Mouse (Mus musculus) liver, postnatal 0 days (tissue): ENCODE results near the gene Atp2b2. TPM values are rescaled to one million over a fixed set of nuclear protein-coding genes. Genes with fewer than 3 reads are reported as not detected.

Experiments used
- ATAC-seq: fragments of 200-750 bp; cut with Nextera tagmentation; 2 replicates; pipeline ENCODE4 v1.8.0; 2017; ENCODE audit warnings: mild to moderate bottlenecking, moderate library complexity
- DNase-seq: peaks from one replicate; pipeline ENCODE4 v3.0.0-alpha.2; 2016
- H3K27ac ChIP-seq: fragments of 300-500 bp; sonication (generic); 2 replicates; pipeline ENCODE4 v1.5.1; 2014; ENCODE audit warnings: antibody characterized with exemption, moderate library complexity, mild to moderate bottlenecking, low read depth
- H3K27me3 ChIP-seq: fragments of 300-500 bp; sonication (generic); 2 replicates; pipeline ENCODE4 v1.6.1; 2014; ENCODE audit warnings: low read length, control low read depth, mixed read lengths; ENCODE audit not compliant: insufficient read depth
- H3K36me3 ChIP-seq: fragments of 300-500 bp; sonication (generic); replicated peaks from 2 replicates; pipeline ENCODE4 v1.6.1; 2014; ENCODE audit warnings: mild to moderate bottlenecking, control low read depth, low read length, moderate library complexity, mixed read lengths; ENCODE audit not compliant: insufficient read depth
- H3K4me1 ChIP-seq: fragments of 300-500 bp; sonication (generic); 2 replicates; pipeline ENCODE4 v1.6.1; 2014; ENCODE audit warnings: antibody characterized with exemption, mild to moderate bottlenecking, control low read depth; ENCODE audit not compliant: insufficient read depth
- H3K4me2 ChIP-seq: fragments of 300-500 bp; sonication (generic); 2 replicates; pipeline ENCODE4 v1.6.1; 2014; ENCODE audit warnings: low read depth, mild to moderate bottlenecking, low read length, moderate library complexity, mixed read lengths
- H3K4me3 ChIP-seq: fragments of 300-500 bp; sonication (generic); 2 replicates; pipeline ENCODE4 v1.5.1; 2014; ENCODE audit warnings: low read depth, low read length
- H3K9ac ChIP-seq: fragments of 300-500 bp; sonication (generic); replicated peaks from 2 replicates; pipeline ENCODE4 v1.6.1; 2014; ENCODE audit warnings: mild to moderate bottlenecking, moderate library complexity
- H3K9me3 ChIP-seq: fragments of 300-500 bp; sonication (generic); 2 replicates; pipeline ENCODE4 v1.6.1; 2016; ENCODE audit warnings: mild to moderate bottlenecking, control low read depth, low read length, mixed read lengths
- CTCF ChIP-seq: sonication (generic); IDR thresholded peaks from 2 replicates; pipeline ENCODE4 v1.5.1; 2016; ENCODE audit warnings: antibody characterized with exemption, low read depth
- EP300 ChIP-seq: IDR thresholded peaks from 2 replicates; pipeline ENCODE4 v1.6.1; 2016; ENCODE audit warnings: antibody characterized with exemption, low read depth, mild to moderate bottlenecking
- WGBS: fragments of 180-500 bp; shearing (Covaris S2); extraction: QIAGEN DNeasy Blood & Tissue Kit; methylation state at CpG from one replicate; pipeline ENCODE4 v1.1.7; 2014; ENCODE audit not compliant: insufficient replicate concordance; 5-methylcytosine and 5-hydroxymethylcytosine counted together
- polyA plus RNA-seq: library from polyadenylated mRNA; unstranded; fragments of >200 nt; fragmentation: Nextera tagmentation; extraction: Ambion mirVana; gene quantifications from 2 replicates; pipeline ENCODE4 v1.2.1, GENCODE M21; 2015

Atp2b2 gene
- polyA plus RNA-seq, 1 experiment from 2014 or later, result 0.41 TPM

DNA sequence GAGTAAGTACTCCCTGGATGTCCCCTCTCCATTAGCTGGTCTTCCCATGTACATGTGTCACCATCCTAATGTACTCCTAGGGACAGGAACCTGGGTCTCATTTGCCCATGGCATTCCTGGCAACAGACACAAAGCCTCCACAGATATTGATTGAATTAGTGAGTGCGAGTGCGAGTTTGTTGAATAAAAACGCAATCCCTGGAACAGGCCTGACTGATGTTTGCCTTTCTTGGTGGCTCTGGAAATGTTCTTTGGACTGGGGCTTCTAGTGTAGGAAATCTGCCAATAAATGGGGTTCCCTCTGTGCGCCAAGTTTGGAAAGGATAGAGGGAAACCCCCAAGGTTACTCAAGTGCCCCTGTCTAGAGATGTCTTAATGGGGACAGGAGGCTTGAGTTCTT, 146.4 kb downstream of the Atp2b2 start:
- Histone ChIP-seq H3K27ac (peak overlapping the region; percentile 45; the same call in 1 of the 2 replicates), H3K9ac (no peak overlapping the region), H3K27me3 (peaks cover 6% of the 10 kb centered on the region; the same call in 1 of the 2 replicates), H3K4me3 (no peak overlapping the region), H3K4me2 (no peak overlapping the region), H3K4me1 (peaks cover 10% of the 10 kb centered on the region), H3K9me3 (no peaks in the 10 kb centered on the region), H3K36me3 (no peaks in the 10 kb centered on the region)
- no peak for DNase-seq
- 52% methylated on average over 4 of the region's 4 CpGs for WGBS
- ATAC-seq, result peak; percentile 69
- TF ChIP-seq CTCF (no peak), EP300 (no peak)

DNA sequence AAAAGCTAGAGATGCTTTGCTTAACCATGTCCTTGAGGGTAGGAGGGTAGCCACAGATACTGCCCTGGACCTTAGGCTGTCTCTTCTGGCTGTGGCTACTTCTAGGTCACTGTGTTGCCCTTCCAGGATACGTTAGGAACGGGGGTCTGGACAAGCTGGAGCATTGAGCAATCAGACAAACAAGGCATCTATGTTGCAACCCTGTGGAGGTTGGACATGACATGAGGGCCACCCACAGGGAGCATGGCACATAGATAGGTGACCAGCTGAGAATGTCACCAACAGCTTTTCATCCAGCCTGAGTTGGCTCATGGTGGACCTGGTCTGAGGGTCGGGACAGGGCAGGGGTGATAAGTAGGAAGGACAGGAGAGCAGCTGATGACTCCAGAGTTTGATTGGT, 148.4 kb downstream of the Atp2b2 start:
- peaks cover 11% of the 10 kb centered on the region; the same call in 1 of the 2 replicates for H3K27me3 ChIP-seq
- no peak overlapping the region for H3K9ac ChIP-seq
- no peak overlapping the region for H3K4me2 ChIP-seq
- 53% methylated on average over 3 of the region's 3 CpGs for WGBS
- no peaks in the 10 kb centered on the region for H3K9me3 ChIP-seq
- DNase-seq (peak; percentile 48), ATAC-seq (peak; percentile 70)
- H3K4me1 ChIP-seq, result peaks cover 10% of the 10 kb centered on the region
- peak overlapping the region; percentile 29; the same call in 1 of the 2 replicates for H3K27ac ChIP-seq
- no peaks in the 10 kb centered on the region for H3K36me3 ChIP-seq
- no peak overlapping the region for H3K4me3 ChIP-seq
- TF ChIP-seq CTCF, result 0 out of 2 replicates have a peak, but pooled peaks have one; percentile 23
- 0 out of 2 replicates have a peak, but pooled peaks have one; percentile 30 for TF ChIP-seq EP300

DNA sequence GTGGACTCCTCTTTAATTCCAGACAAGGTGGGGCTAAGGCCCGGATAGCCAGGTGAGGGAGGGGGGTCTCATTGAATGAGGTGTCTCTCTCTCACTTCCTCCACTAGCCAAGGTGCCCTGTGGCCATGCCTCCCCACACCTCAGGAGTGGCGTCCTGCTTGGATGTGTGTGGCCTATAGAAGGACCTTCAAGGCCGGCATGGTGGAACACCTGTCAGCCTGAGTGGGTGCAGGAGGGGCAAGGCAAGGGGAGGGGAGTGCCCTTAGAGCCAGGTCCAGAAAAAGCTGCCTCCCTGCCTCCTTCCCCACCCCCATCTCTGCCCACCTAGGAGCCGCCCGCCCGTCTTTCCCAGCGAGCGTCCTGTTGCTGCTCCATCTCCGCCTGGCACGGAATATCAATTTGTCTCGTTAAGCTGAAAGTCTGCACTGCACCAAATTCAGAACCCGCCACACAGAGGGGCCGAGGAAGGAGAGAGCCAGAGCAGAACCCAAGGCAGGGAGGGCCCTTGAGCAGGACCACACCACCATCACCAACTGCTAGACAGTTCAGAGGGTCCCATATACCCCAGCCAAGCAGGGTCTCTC, 150.2 kb downstream of the Atp2b2 start:
- H3K9ac ChIP-seq, result no peak overlapping the region
- H3K9me3 ChIP-seq, result no peaks in the 10 kb centered on the region
- H3K4me2 ChIP-seq, result no peak overlapping the region
- no peaks in the 10 kb centered on the region for H3K36me3 ChIP-seq
- H3K4me1 ChIP-seq, result peaks cover 8% of the 10 kb centered on the region
- WGBS, result 66% methylated on average over 13 of the region's 13 CpGs
- no peak overlapping the region for H3K27ac ChIP-seq
- H3K4me3 ChIP-seq, result no peak overlapping the region
- TF ChIP-seq EP300, result no peak
- no peak for TF ChIP-seq CTCF
- DNase-seq (no peak), ATAC-seq (no peak)
- peaks cover 11% of the 10 kb centered on the region; the same call in 1 of the 2 replicates for H3K27me3 ChIP-seq

- ATAC-seq, result peak; percentile 63
- H3K36me3 ChIP-seq, result no peaks in the 10 kb centered on the region
- peaks cover 11% of the 10 kb centered on the region; the same call in 1 of the 2 replicates for H3K27me3 ChIP-seq
- DNase-seq, result peak; percentile 57
- 2% methylated on average over 41 of the region's 49 CpGs for WGBS
- no peaks in the 10 kb centered on the region for H3K9me3 ChIP-seq
- TF ChIP-seq EP300 (no peak), CTCF (no peak)
- H3K4me3 ChIP-seq, result peak overlapping the region; percentile 47
- peak overlapping the region; percentile 69 for H3K4me2 ChIP-seq
- H3K27ac ChIP-seq, result no peak overlapping the region
- H3K9ac ChIP-seq, result peak overlapping the region; percentile 21; the same call in 1 of the 2 replicates
- H3K4me1 ChIP-seq, result peaks cover 3% of the 10 kb centered on the region
Observed at GRCm38 (mm10) chr6:113891225-113891967, 151.0 kb downstream of the Atp2b2 start.

- no peak for DNase-seq
- no peaks in the 10 kb centered on the region for H3K9me3 ChIP-seq
- H3K9ac ChIP-seq, result peak overlapping the region; percentile 21; the same call in 1 of the 2 replicates
- no peak overlapping the region for H3K27ac ChIP-seq
- WGBS, result 2% methylated on average over 10 of the region's 10 CpGs
- peaks cover 11% of the 10 kb centered on the region; the same call in 1 of the 2 replicates for H3K27me3 ChIP-seq
- no peak for TF ChIP-seq EP300
- TF ChIP-seq CTCF, result no peak
- H3K4me1 ChIP-seq, result no peaks in the 10 kb centered on the region; the same call in none of the 2 replicates
- H3K36me3 ChIP-seq, result no peaks in the 10 kb centered on the region
- peak overlapping the region; percentile 69 for H3K4me2 ChIP-seq
- ATAC-seq, result no peak
- H3K4me3 ChIP-seq, result peak overlapping the region; percentile 47
Observed at GRCm38 (mm10) chr6:113890858-113891213, 151.6 kb downstream of the Atp2b2 start.
